Mouse (Mus musculus): ENCODE measurements around the gene Asb8.
A peak's percentile ranks its signal among the peaks of the same experiment; 100 is the strongest.

The Asb8 gene

DNA sequence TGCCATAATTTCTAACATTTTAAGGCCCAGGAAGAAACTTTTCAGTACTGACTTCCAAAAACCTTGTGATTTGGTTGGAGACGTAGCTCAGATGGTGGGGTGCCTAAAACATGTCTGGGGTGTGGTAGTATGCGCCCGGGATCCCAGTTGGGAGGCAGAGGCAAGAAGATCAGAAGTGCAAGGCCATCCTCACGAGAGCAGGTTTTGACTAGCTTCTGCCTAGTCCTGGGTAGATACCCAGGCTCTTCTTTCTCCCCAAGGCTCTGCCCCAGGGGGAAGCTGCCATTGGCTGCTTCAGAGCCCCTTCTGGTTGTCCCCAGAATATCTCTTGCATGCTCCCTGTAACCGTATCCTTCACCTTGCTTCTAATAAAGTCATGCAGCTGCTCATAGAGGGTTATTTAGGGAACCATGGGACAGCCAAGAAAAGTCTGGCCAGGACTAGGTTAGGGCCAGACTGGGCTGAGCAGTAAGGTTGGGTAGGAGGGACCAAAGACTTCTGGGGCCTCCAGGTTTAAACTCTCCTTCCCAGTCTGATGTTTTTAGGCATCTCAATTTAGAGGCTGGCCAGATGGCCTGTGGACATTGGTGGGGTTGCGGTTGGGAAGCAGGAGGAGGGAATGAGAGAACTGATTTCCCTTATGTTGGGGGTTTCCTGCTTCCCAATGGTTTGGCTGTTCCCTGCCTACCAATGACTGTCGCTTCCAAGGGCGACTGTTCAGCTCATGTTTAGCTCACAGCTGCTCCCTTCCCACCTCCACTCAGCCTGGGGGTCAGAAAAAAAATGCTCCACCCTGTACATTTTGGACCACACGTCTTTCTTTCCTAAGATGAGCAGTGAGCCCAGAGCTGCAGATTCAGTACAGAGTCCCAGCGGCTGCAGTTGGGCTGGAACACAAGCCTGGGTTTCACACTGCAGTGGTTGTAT is 50.3 kb downstream of the Asb8 start:
- no peak for DNase-seq

DNA sequence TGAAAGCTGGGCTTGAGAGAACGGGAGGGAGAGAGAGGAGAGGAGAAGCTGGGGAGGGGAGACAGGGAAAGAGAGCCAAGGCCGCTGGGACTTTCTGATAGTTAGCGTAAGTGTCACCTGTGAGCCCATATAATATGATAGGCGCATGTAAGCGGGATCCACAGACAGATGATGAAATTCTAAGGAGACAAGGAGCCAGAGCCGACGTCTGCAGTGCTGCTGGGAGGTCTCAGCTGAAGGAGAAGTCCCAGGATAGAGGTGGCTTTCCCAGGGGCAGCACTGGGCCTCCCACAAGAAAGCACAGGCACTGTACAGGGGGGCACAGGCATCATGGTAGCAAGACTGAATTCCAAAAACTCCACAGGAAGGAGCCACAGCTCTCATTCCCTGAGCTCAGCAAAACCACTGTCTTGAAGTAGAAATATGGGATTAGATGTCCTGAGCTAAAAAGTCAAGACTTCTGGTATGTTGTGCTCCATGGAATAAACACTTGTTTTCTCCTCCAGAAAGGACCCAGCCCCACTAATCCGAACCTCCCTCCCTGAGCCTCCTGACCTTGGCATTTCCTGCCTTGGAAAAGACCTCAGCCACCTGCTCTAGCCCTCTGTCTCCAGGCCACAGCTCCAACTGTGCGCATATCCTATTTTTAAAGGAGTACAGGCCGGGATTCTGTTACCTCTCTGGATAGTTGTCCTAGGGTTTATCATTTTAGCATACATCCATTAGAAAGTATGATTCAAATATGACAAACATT is 51.1 kb downstream of the Asb8 start:
- no peak for DNase-seq

- DNase-seq: peak; percentile 18
These were observed 53.6 kb downstream of the Asb8 start for GRCm38 (mm10) chr15:98111791-98112190.

GRCm38 (mm10) chr15:98108297-98109152 is 56.9 kb downstream of the Asb8 start:
- peak; percentile 91 for DNase-seq

DNA sequence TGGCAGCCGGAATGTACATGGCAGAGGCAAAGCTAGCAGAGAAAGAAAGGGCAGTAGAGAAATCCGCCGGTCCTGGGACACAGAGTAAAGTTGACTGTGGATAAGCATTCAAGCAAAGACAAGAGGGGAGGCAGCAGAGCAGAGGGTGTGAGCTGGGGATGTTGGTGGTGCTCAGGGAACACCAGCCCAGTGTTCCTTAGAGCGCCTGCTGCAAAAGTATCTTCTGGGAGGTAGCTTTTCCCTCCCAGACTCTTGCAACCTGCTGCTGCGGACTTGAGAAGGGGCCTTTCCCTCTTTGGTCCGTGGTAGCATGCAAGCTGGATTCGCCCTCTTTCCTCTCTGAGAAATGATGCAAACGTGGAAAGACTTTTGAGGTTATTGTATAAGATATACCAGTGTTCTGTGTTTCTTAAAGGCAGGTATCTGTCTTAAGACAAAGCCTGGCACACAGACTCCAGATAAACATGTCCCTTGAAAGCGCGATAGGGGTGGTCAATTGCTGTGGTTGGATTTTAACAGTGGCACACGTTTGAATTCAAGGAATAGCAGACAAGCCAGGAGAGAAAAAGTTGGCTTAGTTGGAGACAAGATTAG is 57.6 kb downstream of the Asb8 start:
- DNase-seq: no peak

DNA sequence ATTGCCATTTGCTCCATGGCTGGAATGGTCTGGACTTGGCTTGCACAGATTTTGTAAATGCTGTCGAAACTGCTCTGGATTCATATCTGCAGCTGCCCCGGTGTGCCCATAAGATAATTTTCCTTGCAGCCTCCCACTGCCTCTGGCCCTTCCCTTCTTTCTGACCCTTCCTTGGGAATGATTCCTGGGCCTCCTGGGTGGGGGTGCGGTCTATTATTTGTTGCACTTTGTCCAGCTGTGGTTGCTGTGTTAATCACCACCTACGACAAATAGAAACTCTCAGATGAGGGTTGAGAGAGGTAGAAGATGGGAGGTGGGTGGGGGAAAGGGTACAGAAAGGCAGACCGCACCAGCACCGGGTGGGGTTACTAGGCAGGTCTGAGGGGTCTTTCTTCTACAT is 58.2 kb downstream of the Asb8 start:
- no peak for DNase-seq

DNA sequence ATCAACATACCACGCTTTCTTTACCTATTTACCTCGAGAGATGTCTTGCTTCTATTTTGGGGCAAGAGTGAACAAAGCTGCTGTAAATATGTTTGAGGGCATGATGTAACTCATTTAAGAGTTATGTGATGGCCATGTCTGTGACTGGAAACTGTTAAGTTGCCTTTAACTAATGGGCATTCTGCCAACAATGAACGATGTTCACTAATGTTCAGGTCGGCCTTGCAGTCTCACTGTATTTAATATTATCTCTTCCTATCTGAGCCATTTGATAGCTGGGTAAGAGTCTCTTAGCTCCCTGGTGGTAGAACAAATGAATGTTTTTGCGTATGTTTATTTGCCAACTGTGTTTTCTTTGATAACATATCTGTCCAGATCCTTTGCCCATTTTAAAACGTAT is 58.9 kb downstream of the Asb8 start:
- DNase-seq: no peak

GRCm38 (mm10) chr15:98102401-98102800 is 63.0 kb downstream of the Asb8 start:
- DNase-seq: no peak

DNA sequence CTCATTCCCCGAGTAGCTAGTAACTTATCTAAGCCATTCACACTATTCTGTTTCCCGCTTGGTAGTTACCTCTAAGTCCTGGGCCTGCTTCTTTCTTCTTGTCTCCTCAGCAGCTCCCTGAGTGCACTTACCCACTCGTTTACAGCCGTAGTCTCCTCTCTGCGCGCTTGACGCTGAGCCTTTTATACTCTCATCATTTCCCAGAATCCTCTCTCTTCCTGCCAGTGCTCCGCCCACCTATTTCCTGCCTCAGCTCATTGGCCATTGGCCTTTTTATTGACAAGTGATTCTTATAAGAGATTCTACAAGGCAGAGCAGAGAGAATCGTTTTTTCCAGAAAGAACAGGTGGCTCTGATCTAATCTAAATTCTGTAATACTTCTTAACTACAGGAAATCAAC is 66.9 kb downstream of the Asb8 start:
- DNase-seq: no peak

DNA sequence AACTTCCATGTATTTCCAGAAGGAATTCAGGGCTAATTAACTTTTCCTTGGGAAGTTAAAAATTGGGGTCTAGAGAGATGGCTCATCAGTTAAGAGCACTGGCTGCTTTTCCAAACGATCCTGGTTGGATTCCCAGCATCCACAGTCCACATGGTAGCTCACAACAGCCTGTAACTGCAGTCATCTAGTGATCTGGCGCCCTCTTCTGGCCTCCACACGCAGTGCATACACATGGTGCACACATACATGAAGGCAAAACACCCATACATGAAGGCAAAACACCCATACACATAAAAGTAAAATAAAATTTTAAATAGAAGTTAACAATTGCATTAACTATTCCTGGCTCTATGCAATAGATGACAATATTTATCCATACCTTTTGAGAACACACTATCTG is 68.5 kb downstream of the Asb8 start:
- DNase-seq: no peak

DNA sequence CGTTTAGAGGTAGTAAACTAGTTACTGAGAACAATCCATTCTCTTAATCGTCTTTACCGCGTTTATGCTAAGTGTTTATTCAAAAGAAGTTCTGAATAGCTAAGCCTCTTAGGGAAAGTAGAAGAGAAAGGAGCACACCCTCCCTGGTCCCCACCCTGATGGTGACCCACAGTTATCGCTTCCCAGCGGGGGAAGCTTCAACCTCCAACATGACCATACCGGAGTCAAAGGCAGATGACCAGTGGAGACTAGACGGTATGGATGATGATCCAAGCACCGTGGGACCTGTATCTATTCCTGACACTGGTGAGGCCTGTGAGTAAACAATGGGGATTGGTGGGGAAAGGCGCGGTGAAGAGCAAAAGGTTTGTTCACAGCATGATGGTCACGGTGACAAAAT is 70.5 kb downstream of the Asb8 start:
- DNase-seq: no peak

DNA sequence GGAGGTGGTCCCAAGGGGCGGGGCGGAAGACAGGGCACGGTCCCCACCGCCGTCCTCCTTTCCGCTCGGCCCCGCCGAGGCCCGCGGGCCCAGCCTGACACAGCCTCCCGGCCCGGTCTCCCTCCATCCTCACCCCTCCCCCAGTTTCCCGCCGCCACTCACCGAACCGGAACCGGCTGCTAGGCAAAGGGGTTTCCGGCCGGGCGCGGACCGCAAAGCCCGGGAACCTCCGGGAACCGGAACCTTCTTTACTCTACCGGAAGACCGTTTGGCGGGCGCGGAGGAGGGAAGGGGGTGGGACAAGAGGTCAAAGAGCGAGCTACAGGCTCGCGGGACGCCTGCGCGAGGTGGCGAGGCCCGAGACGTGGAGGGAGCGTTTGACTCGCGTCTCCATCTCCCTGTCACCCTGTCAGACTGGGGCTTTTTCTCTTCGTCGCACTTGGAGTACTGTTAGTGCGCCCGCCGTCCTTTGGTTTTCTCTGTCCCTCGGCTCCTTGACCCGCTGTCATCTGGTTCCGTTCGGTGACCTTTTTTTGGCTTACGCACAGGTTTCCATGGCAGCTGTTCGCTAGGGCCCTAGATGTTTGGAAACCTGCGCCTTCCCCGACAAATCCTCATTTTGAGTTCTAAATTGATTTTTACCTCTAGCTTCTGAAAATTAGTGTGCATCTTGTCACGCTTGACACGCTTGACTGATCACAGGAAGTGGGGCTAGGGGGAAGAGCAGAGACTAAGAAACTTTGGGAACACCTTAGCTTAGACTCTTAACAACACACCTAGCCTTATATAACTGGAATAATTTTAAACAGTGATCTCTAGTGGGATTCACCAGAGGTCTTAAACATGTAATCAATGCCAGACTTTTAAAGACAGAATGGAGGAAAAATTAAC is 72.1 kb downstream of the Asb8 start, which contains the start of gene Senp1:
Gene Senp1, minus strand, starts transcription at position 624 of the 891 bp plus-strand sequence.
- peak; percentile 94 for DNase-seq

GRCm38 (mm10) chr15:98092372-98093120 is 72.9 kb downstream of the Asb8 start, which contains the start of gene Pfkm:
Gene Pfkm (plus strand): TSS chr15:98092589.
- DNase-seq: no peak

DNA sequence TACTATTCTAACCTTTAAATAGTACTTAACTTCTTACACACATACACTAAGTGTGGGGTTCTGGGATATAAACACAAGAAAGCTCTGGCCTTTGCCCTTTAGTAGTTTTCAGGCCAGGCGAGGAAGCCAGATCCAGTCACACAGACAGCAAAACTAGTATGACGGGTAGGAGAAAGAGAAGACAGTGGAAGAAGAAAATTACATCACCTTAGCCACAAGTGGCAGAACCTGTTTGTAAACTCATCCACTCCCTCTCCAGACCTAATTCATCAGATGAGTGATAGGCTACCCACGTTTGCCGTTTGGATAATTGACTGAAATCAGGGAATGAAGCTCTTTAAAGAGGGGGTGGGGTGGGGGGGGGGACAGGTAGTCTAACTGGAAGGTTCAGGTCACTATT is 73.6 kb downstream of the Asb8 start:
- no peak for DNase-seq

DNA sequence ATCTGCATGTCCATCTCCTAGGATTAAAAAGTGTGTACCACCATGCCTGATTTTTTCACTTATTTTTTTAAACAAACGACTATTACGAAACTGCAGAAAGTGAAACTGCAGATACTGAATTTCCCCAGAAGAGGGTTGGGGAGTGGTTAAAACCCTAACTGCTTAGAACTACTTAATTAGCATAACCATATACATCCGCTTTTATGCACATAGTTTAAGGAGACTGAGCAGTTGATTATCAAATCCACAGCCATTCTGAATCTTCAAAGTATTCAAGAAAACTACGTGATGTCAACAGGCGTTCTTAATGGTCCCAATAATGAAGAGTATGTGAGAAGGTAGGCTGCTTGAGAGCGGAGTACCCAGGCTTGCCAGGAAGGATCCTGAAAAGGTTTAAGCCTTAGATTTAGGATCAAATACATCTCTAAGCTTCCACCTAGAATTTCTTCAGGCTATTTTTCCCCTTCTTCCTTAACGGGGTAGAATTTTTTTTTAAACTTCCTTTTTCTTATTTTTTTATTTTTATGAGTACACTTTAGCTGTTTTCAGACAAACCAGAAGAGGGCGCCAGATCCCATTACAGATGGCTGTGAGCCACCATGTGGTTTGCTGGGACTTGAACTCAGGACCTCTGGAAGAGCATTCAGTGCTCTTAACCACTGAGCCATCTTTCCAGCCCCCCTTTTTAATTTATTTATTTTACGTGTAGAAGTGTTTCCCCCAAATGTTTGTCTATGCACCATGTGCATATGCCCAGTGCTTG is 75.8 kb downstream of the Asb8 start:
- peak; percentile 42 for DNase-seq

DNA sequence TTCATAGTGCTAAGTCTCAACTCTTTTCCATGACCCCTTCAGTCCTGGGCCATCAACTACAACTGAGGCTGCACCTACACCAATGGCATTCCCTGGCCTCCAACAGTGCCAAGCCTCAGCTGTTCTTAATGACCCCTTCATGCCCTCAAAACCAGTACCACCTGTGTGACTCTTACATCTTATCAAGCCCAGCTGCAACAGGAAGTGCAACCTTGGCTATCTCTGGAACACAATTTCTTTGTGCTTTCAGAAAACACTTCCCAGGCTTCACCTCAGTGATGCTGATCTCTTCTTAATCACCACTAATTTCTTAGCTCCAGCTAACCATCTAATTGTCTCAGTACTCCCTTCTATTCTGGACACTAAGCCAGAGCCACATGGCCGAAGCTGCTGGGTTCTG is 76.5 kb downstream of the Asb8 start:
- no peak for DNase-seq
